Mouse (Mus musculus): ENCODE measurements around the gene Ces3b. TPM values are rescaled to one million over a fixed set of nuclear protein-coding genes. Genes with fewer than 3 reads are reported as not detected.
A peak's percentile ranks its signal among the peaks of the same experiment; 100 is the strongest.
"Not testable (repeated sequence)": the region's sequence is repeated elsewhere in the genome, so short reads cannot be mapped to it uniquely, and the experiment has no call there.

Ces3b gene
- total RNA-seq (2017), result not detected in 2 replicates

DNA sequence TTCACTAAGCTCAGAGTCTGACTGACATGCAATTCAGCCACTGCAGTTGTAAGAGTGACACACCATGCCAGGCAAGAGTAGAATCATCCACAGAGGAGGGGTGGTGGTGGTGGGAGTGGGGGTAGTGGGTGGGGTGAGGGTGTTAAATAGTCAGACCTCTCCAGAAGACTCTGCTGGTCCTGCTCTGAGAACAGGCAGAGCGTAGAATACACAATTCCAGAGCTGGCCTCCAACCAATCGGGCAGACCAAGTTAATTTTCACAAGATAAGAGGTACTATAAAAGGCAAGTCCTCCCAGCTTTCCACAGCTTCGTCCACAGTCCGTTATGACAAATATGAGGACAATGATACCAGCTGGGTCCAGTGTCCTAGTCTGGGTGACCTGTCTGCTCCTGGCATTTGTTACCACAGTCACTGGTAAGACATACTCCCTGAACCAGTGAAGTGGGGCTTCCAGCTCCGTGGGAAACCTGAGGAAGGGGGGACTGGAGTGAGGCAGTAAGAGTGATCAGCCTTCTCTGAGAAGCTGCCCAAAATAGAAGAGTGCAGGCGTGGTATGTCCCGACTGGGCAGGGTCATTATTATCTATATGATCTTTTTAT, at the start of gene Ces3b:
Gene Ces3b (plus strand): TSS at position 305 of the 602 bp plus-strand sequence.
- no peak for ATAC-seq (replicated peaks in 1 of 2; ENCODE audit: insufficient read depth in 1 of 2, low FRiP score in 2 of 2, low TSS enrichment in 1 of 2, low read depth in 1 of 2, poor library complexity in 2 of 2, severe bottlenecking in 2 of 2)

DNA sequence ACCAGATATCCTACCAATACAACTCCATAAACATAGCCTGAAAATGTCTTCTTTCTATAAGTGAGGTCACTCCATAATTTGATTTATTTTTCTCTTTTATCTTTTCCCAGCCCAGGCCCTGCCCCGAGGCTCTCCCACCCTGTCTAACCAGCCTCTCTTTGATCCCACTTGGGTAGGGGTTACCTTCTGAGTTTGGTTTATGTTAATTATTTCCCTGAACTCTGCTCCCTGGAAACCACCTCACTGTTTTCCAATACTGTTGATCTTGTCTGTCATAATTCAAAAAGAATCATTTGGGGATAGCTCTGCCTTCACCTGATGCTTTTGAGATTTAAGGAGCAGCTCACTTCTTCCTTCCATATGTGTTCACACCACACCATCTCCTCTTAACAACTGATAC, 40.0 kb upstream of the Ces3b start:
- ATAC-seq (replicated peaks in 1 of 2; ENCODE audit: insufficient read depth in 1 of 2, low FRiP score in 2 of 2, low TSS enrichment in 1 of 2, low read depth in 1 of 2, poor library complexity in 2 of 2, severe bottlenecking in 2 of 2), result no peak

DNA sequence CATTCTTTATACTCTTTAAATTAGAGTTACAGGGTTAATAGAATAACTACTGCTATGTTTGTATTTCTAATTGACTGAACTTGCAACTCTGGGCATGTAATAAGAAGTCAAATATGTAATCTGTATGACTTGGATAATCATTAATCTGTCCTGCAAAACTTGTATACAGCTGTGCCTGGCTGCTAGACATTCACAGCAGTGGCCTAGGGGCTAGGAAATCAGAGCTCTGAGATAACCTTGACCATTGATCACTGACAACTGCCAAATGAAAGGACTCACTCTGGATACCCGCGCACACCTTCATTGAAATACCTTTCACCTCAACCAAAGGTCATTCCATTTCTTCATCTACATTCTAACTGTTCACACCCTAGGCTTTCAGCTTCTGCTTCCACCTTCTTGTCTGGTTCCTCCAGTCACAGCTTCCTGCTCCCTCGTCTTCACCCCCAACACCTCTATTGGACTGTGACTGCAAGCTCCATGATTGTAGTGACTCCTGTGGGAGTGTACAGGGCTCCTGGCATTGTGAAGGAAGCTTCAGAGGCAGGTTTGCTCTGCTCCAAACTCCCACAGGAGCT, 37.6 kb upstream of the Ces3b start:
- no peak for ATAC-seq (replicated peaks in 1 of 2; ENCODE audit: insufficient read depth in 1 of 2, low FRiP score in 2 of 2, low TSS enrichment in 1 of 2, low read depth in 1 of 2, poor library complexity in 2 of 2, severe bottlenecking in 2 of 2)

DNA sequence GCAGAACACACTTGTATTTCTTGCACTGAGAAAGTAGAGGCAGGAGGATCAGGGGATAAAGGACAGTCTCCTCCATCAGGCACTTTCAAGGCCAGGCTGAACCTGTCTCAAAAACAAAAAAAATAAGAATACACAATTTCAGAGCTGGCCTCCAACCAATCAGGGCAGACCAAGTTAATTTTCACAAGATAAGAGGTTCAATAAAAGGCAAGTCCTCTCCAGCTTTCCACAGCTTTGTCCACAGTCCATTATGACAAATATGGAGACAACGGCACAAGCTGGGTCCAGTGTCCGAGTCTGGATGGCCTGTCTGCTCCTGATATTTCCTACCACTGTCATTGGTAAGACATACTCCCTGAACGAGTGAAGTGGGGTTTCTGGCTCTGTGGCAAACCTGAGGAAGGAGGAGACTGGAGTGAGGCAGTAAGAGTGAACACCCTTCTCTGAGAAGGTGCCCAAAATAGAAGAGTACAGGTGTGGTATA, 35.1 kb upstream of the Ces3b start, which contains the start of gene Ces3a:
Gene Ces3a (plus strand): TSS at position 231 of the 484 bp plus-strand sequence.
- no peak for ATAC-seq (replicated peaks in 1 of 2; ENCODE audit: insufficient read depth in 1 of 2, low FRiP score in 2 of 2, low TSS enrichment in 1 of 2, low read depth in 1 of 2, poor library complexity in 2 of 2, severe bottlenecking in 2 of 2)

DNA sequence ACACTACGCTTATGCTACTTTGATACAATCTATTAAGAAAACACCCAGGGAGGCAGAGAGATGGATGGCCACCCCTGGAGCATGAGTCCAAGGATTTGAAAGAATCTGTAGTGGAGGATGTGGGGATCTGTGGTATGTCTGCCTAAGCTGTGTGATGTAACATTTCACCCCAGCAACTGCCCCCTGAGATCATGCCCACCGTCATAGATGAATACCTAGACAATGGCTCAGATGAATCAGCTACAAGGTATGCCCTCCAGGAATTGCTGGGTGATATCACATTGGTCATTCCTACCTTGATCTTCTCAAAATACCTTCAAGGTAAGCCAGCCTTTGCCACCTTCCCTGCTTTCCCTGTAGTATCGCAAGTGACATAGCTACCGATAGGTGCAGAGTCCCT, 27.3 kb upstream of the Ces3b start:
- no peak for ATAC-seq (replicated peaks in 1 of 2; ENCODE audit: insufficient read depth in 1 of 2, low FRiP score in 2 of 2, low TSS enrichment in 1 of 2, low read depth in 1 of 2, poor library complexity in 2 of 2, severe bottlenecking in 2 of 2)

DNA sequence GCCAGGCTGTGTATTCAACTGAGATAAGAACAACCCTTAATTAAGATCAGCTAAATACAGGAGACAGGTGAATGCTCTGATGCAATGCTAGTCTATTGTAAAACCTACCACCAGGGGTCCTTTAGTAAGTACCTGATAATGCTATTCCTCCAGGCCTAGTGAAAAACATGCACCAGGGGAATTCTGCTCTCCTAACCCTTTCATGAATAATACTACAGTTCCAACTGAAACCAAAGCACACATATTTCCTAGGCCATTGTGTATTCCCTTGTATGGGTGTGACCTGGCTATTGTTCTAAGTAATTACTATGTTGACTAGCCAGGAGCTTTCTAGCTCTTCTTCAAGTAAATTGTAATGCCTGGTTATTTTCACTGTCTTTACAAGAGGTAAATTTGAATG, 23.5 kb upstream of the Ces3b start:
- no peak for ATAC-seq (replicated peaks in 1 of 2; ENCODE audit: insufficient read depth in 1 of 2, low FRiP score in 2 of 2, low TSS enrichment in 1 of 2, low read depth in 1 of 2, poor library complexity in 2 of 2, severe bottlenecking in 2 of 2)

DNA sequence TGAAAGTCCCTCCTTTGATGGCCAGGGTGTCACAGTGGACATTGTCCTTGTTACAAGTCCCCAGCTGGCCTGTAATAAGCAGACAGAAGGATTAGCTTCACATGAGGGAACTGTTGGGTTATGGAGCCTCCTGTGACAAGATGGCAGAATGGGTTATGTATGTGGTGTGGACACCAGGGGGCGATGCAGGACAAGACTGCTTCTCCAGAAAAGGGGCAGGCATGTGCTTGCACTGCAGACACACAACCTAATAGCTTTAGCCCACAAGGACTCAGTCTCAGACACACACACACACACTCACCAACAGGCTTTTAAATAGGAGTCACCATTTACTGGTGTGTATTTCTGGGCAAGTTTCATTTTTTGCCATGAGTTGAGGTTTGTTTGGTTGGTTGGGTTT, 16.8 kb upstream of the Ces3b start:
- ATAC-seq (replicated peaks in 1 of 2; ENCODE audit: insufficient read depth in 1 of 2, low FRiP score in 2 of 2, low TSS enrichment in 1 of 2, low read depth in 1 of 2, poor library complexity in 2 of 2, severe bottlenecking in 2 of 2), result 0 out of 4 replicates have a peak, but pooled peaks of 1 of the 2 experiments have one; percentile 4

DNA sequence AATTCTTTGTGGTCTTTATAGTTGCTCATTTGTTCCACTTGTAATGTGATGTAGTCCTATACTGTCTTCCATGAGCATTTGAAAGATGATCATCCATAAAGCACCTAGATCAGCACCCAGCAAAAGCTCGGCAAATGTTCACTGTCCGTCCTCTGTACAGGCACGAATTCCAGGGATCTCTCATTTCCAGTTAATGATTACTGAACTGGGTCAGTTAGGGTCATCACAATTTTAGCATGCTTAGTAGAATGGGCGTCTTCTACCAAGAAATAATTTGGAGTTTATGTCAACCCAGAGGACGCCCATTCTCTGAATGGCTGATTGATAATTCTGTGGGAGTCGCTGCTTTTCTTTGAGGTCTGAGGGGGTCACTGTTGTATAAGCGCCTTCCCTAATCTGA, 15.6 kb upstream of the Ces3b start:
- ATAC-seq (replicated peaks in 1 of 2; ENCODE audit: insufficient read depth in 1 of 2, low FRiP score in 2 of 2, low TSS enrichment in 1 of 2, low read depth in 1 of 2, poor library complexity in 2 of 2, severe bottlenecking in 2 of 2), result not testable (repeated sequence)

DNA sequence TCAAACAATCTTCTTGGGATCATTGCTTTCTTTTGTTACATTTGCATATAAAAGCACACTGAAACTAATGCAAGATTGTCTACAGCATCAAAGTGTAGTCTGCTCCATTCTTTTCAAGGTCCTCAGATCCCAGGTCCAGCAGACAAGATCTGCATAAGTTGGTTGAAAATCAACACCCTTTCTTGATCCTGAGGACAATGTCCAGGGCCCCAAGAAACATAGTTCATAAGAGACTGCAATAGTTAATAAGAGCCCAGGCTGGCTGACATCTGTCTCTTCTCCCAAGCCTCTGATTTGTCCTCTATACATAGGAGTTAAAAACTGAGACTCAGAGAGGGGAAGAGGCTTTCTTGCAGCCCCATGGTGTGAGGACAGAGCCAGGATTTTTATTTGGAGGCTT, 14.6 kb upstream of the Ces3b start:
- no peak for ATAC-seq (replicated peaks in 1 of 2; ENCODE audit: insufficient read depth in 1 of 2, low FRiP score in 2 of 2, low TSS enrichment in 1 of 2, low read depth in 1 of 2, poor library complexity in 2 of 2, severe bottlenecking in 2 of 2)

DNA sequence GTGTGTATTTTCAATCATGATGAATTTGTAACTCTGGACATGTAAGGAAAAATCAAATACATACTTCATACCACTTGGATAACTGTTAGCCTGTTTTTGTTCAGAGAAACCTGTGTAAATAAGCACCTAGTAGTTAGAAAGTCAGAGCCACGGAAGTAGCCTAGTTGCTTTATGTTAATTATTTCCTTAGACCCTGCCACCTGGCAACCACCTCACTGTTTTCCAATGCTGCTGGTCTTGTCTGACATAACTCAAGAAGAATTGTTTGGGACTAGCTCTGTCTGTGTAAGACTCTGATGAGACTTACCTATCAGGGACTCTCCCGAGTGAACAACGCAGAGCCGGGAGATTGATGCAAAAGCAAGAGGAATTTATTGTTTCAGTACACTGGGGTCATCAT, 7.0 kb upstream of the Ces3b start:
- ATAC-seq (replicated peaks in 1 of 2; ENCODE audit: insufficient read depth in 1 of 2, low FRiP score in 2 of 2, low TSS enrichment in 1 of 2, low read depth in 1 of 2, poor library complexity in 2 of 2, severe bottlenecking in 2 of 2), result no peak

DNA sequence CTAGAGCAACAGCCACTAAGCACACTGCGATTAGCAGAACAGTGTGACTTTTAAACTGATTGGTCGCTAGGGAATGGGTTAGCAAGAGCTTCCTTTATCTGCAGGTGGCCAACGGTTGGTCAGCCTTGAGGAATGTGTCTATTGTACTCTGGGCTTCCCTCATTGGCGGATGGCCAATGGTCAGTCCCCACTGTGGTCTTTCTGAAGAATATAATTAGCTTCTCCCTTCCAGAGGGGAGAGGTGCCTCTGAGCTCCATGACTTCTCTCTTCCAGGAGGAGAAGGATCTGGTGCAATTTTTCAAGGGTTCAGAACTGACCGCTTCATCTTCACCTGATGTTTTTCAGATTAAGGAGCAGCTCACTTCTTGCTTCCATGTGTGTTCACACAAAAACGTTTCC, 6.5 kb upstream of the Ces3b start:
- no peak for ATAC-seq (replicated peaks in 1 of 2; ENCODE audit: insufficient read depth in 1 of 2, low FRiP score in 2 of 2, low TSS enrichment in 1 of 2, low read depth in 1 of 2, poor library complexity in 2 of 2, severe bottlenecking in 2 of 2)

DNA sequence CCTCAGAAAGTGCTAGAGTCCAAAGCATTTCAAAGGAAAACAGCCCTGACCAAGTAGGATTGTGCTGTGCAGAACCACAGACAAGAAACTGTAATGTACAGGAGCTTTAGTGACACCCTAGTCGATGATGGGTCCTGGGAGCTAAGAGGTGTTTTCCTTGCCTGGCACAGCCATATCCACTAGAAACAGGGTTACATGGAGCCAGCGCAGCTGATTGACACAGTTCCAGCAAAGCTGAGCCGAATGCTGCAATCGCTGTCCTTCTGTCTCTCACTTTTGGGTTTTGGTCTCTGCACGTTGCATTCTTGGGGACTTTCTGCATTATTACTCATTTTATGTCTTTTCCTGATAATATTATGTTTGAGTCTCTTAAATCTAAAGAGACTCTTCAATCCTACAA, 5.0 kb upstream of the Ces3b start:
- no peak for ATAC-seq (replicated peaks in 1 of 2; ENCODE audit: insufficient read depth in 1 of 2, low FRiP score in 2 of 2, low TSS enrichment in 1 of 2, low read depth in 1 of 2, poor library complexity in 2 of 2, severe bottlenecking in 2 of 2)

DNA sequence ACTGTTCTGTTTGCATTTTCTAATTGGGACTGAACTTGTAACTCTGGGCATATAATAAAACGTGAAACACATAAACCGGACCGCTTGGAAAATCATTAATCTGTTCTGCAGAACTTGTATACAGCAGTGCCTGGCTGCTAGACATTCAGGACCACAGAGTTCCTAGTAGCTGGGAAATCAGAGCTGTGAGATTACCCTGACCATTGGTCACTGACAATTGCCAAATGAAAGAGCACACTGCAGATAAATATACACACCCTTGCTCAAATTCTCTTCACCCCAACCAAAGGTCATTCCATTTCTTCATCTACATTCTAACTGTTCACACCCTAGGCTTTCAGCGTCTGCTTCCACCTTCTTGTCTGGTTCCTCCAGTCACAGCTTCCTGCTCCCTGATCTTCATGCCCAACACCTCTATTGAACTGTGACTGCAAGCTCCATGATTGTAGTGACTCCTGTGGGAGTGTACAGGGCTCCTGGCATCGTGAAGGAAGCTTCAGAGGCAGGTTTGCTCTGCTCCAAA, 2.7 kb upstream of the Ces3b start:
- no peak for ATAC-seq (replicated peaks in 1 of 2; ENCODE audit: insufficient read depth in 1 of 2, low FRiP score in 2 of 2, low TSS enrichment in 1 of 2, low read depth in 1 of 2, poor library complexity in 2 of 2, severe bottlenecking in 2 of 2)

DNA sequence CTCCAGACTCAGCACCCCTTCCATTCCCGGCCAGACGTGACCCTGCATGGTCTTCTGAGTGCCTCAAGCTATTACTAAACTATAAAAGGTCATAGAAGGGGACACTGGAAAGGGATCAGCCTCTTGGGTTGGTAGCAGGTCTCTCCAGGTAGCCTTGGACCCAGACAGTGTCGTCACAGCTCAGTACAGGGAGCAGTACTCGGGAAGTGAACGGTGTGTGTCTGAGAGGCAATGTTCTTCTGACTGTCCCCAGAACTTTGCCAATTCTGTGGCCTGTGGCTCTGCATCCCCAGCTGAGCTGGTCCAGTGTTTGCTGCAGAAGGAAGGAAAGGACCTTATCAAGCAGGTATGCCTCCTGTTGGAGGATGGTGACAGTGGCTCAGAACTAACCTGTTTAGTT, 4.6 kb downstream of the Ces3b start:
- not testable (repeated sequence) for ATAC-seq (replicated peaks in 1 of 2; ENCODE audit: insufficient read depth in 1 of 2, low FRiP score in 2 of 2, low TSS enrichment in 1 of 2, low read depth in 1 of 2, poor library complexity in 2 of 2, severe bottlenecking in 2 of 2)

DNA sequence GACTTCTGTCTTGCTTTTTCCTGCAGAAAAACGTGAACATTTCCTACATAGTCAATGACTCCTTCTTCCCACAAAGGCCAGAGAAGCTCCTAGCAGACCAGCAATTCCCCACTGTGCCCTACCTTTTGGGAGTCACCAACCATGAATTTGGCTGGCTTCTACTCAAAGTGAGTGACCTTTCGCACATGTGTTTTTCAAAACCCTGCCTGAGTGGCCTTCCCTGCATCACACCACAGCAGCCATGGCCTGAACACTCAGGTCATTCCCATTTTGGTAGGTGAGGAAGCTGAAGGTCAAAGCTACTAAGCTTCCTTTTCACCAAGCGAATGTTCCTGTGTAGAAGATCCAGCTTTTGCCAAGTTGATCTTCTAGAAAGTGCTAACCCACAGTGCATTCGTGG, 5.0 kb downstream of the Ces3b start:
- ATAC-seq (replicated peaks in 1 of 2; ENCODE audit: insufficient read depth in 1 of 2, low FRiP score in 2 of 2, low TSS enrichment in 1 of 2, low read depth in 1 of 2, poor library complexity in 2 of 2, severe bottlenecking in 2 of 2), result no peak

DNA sequence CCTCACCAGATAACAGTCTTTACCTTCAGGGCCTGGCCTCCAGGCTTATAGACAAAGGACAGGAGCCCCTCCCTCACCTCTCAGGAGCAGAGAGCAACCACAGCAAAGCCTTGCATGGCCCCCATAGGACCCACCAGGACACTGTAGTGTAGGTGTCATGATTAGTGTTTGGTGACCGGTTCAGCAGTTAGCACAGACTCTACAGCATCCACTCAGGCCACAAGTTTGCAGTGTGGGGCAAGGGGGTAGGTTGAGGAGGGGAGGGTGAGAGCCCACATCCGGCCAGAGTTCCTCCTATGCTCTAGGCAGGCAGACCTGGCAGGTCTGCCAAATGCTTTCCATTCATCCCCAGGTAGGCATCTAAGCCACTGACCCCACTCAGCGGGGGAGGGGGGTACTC, 10.4 kb downstream of the Ces3b start:
- ATAC-seq (replicated peaks in 1 of 2; ENCODE audit: insufficient read depth in 1 of 2, low FRiP score in 2 of 2, low TSS enrichment in 1 of 2, low read depth in 1 of 2, poor library complexity in 2 of 2, severe bottlenecking in 2 of 2), result no peak

DNA sequence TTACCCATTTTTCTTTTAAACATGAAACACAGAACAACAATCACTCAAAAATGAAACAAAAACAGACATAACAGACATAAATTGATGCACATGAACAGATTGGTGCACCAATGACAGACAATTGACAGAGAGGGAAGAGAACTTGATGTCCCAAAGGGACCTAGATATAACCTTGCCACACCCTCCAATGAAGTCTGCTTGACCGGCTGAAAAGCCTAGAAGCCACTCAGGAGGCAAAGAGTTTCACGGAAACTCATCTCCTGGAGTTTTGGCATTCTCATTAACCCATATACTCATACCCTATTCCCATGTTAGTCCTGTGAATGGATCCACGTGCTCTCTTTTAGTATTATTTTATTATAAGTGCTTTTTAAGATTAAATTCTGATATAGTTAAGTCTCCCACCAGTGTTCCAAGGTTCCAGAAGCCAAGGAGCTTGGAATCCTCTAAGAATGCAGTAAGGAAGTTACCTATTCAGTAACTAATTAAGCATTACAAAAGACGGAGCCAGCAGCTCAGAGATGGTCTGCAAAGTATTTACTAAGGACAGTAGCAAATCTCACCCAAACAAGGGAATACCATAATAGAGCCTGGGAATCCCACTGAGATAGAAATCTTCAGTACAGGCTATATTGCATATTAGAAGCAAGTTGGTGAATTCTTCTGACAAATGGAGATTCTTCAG, 18.7 kb downstream of the Ces3b start:
- not testable (repeated sequence) for ATAC-seq (replicated peaks in 1 of 2; ENCODE audit: insufficient read depth in 1 of 2, low FRiP score in 2 of 2, low TSS enrichment in 1 of 2, low read depth in 1 of 2, poor library complexity in 2 of 2, severe bottlenecking in 2 of 2)

DNA sequence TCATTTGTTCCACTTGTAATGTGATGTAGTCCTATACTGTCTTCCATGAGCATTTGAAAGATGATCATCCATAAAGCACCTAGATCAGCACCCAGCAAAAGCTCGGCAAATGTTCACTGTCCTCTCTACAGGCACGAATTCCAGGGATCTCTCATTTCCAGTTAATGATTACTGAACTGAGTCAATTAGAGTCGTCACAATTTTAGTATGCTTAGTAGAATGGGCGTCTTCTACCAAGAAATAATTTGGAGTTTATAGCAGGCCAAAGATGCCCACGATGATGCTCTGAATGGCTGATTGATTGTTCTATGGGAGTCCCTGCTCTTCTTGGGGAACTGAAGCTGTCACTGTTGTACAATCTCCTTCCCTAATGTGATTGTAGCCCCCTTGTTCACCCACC, 20.1 kb downstream of the Ces3b start:
- ATAC-seq (replicated peaks in 1 of 2; ENCODE audit: insufficient read depth in 1 of 2, low FRiP score in 2 of 2, low TSS enrichment in 1 of 2, low read depth in 1 of 2, poor library complexity in 2 of 2, severe bottlenecking in 2 of 2), result not testable (repeated sequence)
